ENCODE assay signal across 9 mouse cellular contexts in genomic region chr1:38834899-38835298, GRCm38 (mm10). TPM values are rescaled to one million over a fixed set of nuclear protein-coding genes. Genes with fewer than 3 reads are reported as not detected.
DNase-seq lines count a peak whose midpoint lies in the region; ATAC-seq and TF ChIP-seq lines count a peak whose summit lies in the region.
"Had no signal": no experiment of that assay in that cellular context is flagged by ENCODE, and none has a peak within 500 bp of the region (broad histone marks: within the 10 kb centered on the region; RNA-seq: fewer than 3 reads in every experiment).

No protein-coding gene starts in this region.

- H3K36me3 ChIP-seq in heart, embryonic 14.5 days (ENCODE audit: control insufficient read depth, insufficient read depth, low read length), result no peaks in the 10 kb centered on the region
- H3K36me3 ChIP-seq in midbrain, embryonic 12.5 days, result no peaks in the 10 kb centered on the region; the same call in 1 of the 2 replicates

- TF ChIP-seq CTCF in Patski (IDR thresholded peaks at IDR 0.05), result peak; percentile 57

- H3K9ac ChIP-seq in heart, embryonic 14.5 days (ENCODE audit: low read length), result no peak overlapping the region
- no peak overlapping the region for H3K9ac ChIP-seq in midbrain, embryonic 12.5 days (replicated peaks)

- ATAC-seq in Patski, result no peak
- ATAC-seq in heart, embryonic 14.5 days (ENCODE audit: insufficient number of reproducible peaks, insufficient read depth, low FRiP score, low read depth), result no peak
- no peak for ATAC-seq in midbrain, embryonic 12.5 days (ENCODE audit: low FRiP score, low read depth)
- ATAC-seq in monocyte, adult 5-6 weeks (replicated peaks; ENCODE audit: insufficient number of reproducible peaks, low FRiP score, low TSS enrichment, poor library complexity, severe bottlenecking), result no peak

- WGBS in heart, embryonic 14.5 days, result 36% methylated on average over 3 of the region's 3 CpGs
- 29% methylated on average over 3 of the region's 3 CpGs for WGBS in midbrain, embryonic 12.5 days

- POLR2A ChIA-PET in Patski (lab: Charles Lee), result no interaction called here

- H3K4me2 ChIP-seq in heart, embryonic 14.5 days (ENCODE audit: low read length), result peak overlapping the region; percentile 97
- H3K4me2 ChIP-seq in midbrain, embryonic 12.5 days (replicated peaks), result peak overlapping the region; percentile 98

- peaks cover 3 to 4% of the 10 kb centered on the region in 2 experiments; a peak in 1 of 4 replicates for H3K4me1 ChIP-seq in heart, embryonic 14.5 days (ENCODE audit: control insufficient read depth in 2 of 2, insufficient read depth in 2 of 2, low read length in 2 of 2)
- H3K4me1 ChIP-seq in midbrain, embryonic 12.5 days, result peaks cover 12% of the 10 kb centered on the region

- in situ Hi-C loops in Patski (cut with MboI; ENCODE audit: low pct_unique_long_range_greater_than_20kb), result no loop called here

- H3K4me3 ChIP-seq in heart, embryonic 14.5 days (ENCODE audit: control insufficient read depth in 1 of 2, insufficient read depth in 1 of 2, low read depth in 1 of 2, low read length in 2 of 2), result no peak overlapping the region
- H3K4me3 ChIP-seq in midbrain, embryonic 12.5 days, result peak overlapping the region; percentile 72; the same call in 1 of the 2 replicates

- no peak overlapping the region for H3K27ac ChIP-seq in heart, embryonic 14.5 days (replicated peaks in 1 of 2; ENCODE audit: control insufficient read depth in 1 of 2, insufficient read depth in 1 of 2, low read depth in 2 of 2, low read length in 2 of 2)
- no peak overlapping the region for H3K27ac ChIP-seq in midbrain, embryonic 12.5 days (replicated peaks)

- intact Hi-C loops in left cerebral cortex, postnatal 14 days (cut with DNase I), result no loop called here
- intact Hi-C loops in left cerebral cortex, postnatal 36 days (cut with DNase I), result loop anchor here (5.0 kb wide), 1 partner anchor 1118 kb away; no protein-coding TSS in a partner anchor

- H3K9me3 ChIP-seq in heart, embryonic 14.5 days (ENCODE audit: control insufficient read depth, low read length), result no peaks in the 10 kb centered on the region
- no peaks in the 10 kb centered on the region for H3K9me3 ChIP-seq in midbrain, embryonic 12.5 days

- H3K27me3 ChIP-seq in Patski, result peaks cover 12% of the 10 kb centered on the region
- H3K27me3 ChIP-seq in heart, embryonic 14.5 days (ENCODE audit: control insufficient read depth, insufficient read depth, low read length), result peaks cover 26% of the 10 kb centered on the region
- H3K27me3 ChIP-seq in midbrain, embryonic 12.5 days, result peaks cover 39% of the 10 kb centered on the region

- DNase-seq in left cerebral cortex, postnatal 14 days (ENCODE audit: low spot score in 2 of 2), result peak; percentile 30 to 39
- DNase-seq in left cerebral cortex, postnatal 36 days (ENCODE audit: low spot score in 2 of 2), result no peak
- DNase-seq in Patski (ENCODE audit: low read depth, low spot score), result no peak
- DNase-seq in cerebellum, postnatal 10 days, result peak; percentile 69 to 72
- DNase-seq in spleen, postnatal 14 days (ENCODE audit: low spot score in 2 of 2), result no peak

- CTCF ChIA-PET in Patski (lab: Charles Lee), result interaction anchor here (1.1 kb wide), 1 partner anchor 18 kb away, joined by 3 read pairs; no protein-coding TSS in a partner anchor

RNA-seq across cellular contexts. Expression of gene Lonrf2, which starts 1.6 kb away (rescaled TPM):
- total RNA-seq in left cerebral cortex, postnatal 14 days (2021), result 100 to 1,000 TPM; 127 to 129 TPM
- 100 to 1,000 TPM; 108 to 120 TPM for total RNA-seq in left cerebral cortex, postnatal 36 days (2021)
- polyA plus RNA-seq in Patski (2021), result 0.62 TPM
- 0.84 and 0.93 TPM in 2 replicates for polyA plus RNA-seq in heart, embryonic 14.5 days (2014; fragmentation: Nextera tagmentation; extraction: Ambion mirVana)
- 5.2 and 7.5 TPM in 2 replicates for polyA plus RNA-seq in midbrain, embryonic 12.5 days (2016; fragmentation: Nextera tagmentation; extraction: Ambion mirVana)
- not detected in 3 replicates for total RNA-seq in monocyte, adult 5-6 weeks (2017)
- polyA plus RNA-seq: erythroblast, embryonic 14.5 days had no signal

Comparison
In these comparisons a context has a peak if more than half of its experiments do, and no peak if none do; other contexts are left out.
1. DNase-seq: peak in left cerebral cortex, postnatal 14 days (2 of 2) and cerebellum, postnatal 10 days (2 of 2); none in left cerebral cortex, postnatal 36 days (0 of 2), Patski (single experiment) and spleen, postnatal 14 days (0 of 2).
2. RNA of gene Lonrf2, which starts 1.6 kb away (total RNA-seq): 127 to 129 TPM in left cerebral cortex, postnatal 14 days and 108 to 120 TPM in left cerebral cortex, postnatal 36 days; not detected in monocyte, adult 5-6 weeks; every median in the first group is over 100 times any median in the second.